Mouse (Mus musculus) midbrain, postnatal 0 days (tissue): ENCODE data around the gene Rps27rt. TPM values are rescaled to one million over a fixed set of nuclear protein-coding genes. Genes with fewer than 3 reads are reported as not detected.
"Not testable (repeated sequence)": the region's sequence is repeated elsewhere in the genome, so short reads cannot be mapped to it uniquely, and the experiment has no call there.

Experiments
- ATAC-seq: fragments of 200-750 bp; cut with Nextera tagmentation; 2 replicates; pipeline ENCODE4 v1.8.0; 2017; ENCODE audit warnings: moderate number of reproducible peaks, mild to moderate bottlenecking, moderate TSS enrichment, moderate library complexity; ENCODE audit not compliant: low FRiP score
- DNase-seq: peaks from one replicate; pipeline ENCODE4 v3.0.0-alpha.2; 2015; ENCODE audit warnings: low spot score
- H3K27ac ChIP-seq: fragments of 300-500 bp; sonication (generic); 2 replicates; pipeline ENCODE4 v1.5.1; 2014; ENCODE audit warnings: low read depth, mild to moderate bottlenecking, low read length, mixed read lengths
- H3K27me3 ChIP-seq: fragments of 300-500 bp; sonication (generic); 2 replicates; pipeline ENCODE4 v1.6.1; 2014; ENCODE audit warnings: low read length, control low read depth, mixed read lengths; ENCODE audit not compliant: insufficient read depth
- H3K36me3 ChIP-seq: fragments of 300-500 bp; sonication (generic); 2 replicates; pipeline ENCODE4 v1.6.1; 2014; ENCODE audit warnings: low read length, control low read depth, mixed read lengths; ENCODE audit not compliant: insufficient read depth
- H3K4me1 ChIP-seq: fragments of 300-500 bp; sonication (generic); 2 replicates; pipeline ENCODE4 v1.6.1; 2014; ENCODE audit warnings: mild to moderate bottlenecking, control low read depth, antibody characterized with exemption, low read length, mixed read lengths; ENCODE audit not compliant: insufficient read depth
- H3K4me2 ChIP-seq: fragments of 300-500 bp; sonication (generic); 2 replicates; pipeline ENCODE4 v1.6.1; 2014; ENCODE audit warnings: low read depth, mild to moderate bottlenecking, low read length, mixed read lengths; ENCODE audit not compliant: poor library complexity, severe bottlenecking
- H3K4me3 ChIP-seq: fragments of 300-500 bp; sonication (generic); 2 replicates; pipeline ENCODE4 v1.5.1; 2014; ENCODE audit warnings: low read depth, mild to moderate bottlenecking, low read length, moderate library complexity
- H3K9ac ChIP-seq: fragments of 300-500 bp; sonication (generic); replicated peaks from 2 replicates; pipeline ENCODE4 v1.6.1; 2014; ENCODE audit warnings: mild to moderate bottlenecking, low read length, moderate library complexity, mixed read lengths; ENCODE audit not compliant: poor library complexity, severe bottlenecking
- H3K9me3 ChIP-seq: fragments of 300-500 bp; sonication (generic); 2 replicates; pipeline ENCODE4 v1.6.1; 2016; ENCODE audit warnings: low read length, control low read depth
- CTCF ChIP-seq: IDR thresholded peaks from 2 replicates; pipeline ENCODE4 v1.5.1; 2016; ENCODE audit warnings: antibody characterized with exemption, mild to moderate bottlenecking
- WGBS: fragments of 180-500 bp; shearing (Covaris S2); extraction: QIAGEN DNeasy Blood & Tissue Kit; methylation state at CpG from one replicate; pipeline ENCODE4 v1.1.7; 2014; 5-methylcytosine and 5-hydroxymethylcytosine counted together
- polyA plus RNA-seq: library from polyadenylated mRNA; unstranded; fragments of >200 nt; fragmentation: Nextera tagmentation; extraction: Ambion mirVana; gene quantifications from 2 replicates; pipeline ENCODE4 v1.2.1, GENCODE M21; 2015
- total RNA-seq: library from RNA; depleted of rRNA; stranded (reverse); fragments of >200 nt; gene quantifications from 2 replicates; pipeline ENCODE4 v1.2.3, GENCODE M21; 2014

Gene Rps27rt
- total and polyA plus RNA-seq, 2 experiments from 2014 or later, result 20.7 to 195 TPM

- Histone ChIP-seq H3K9ac (peak within 1 kb of the TSS; percentile 88), H3K9me3 (no peaks in the 10 kb centered on the region), H3K4me3 (peak within 1 kb of the TSS; percentile 76), H3K27me3 (no peaks in the 10 kb centered on the region; the same call in 1 of the 2 replicates), H3K4me2 (peak within 1 kb of the TSS; percentile 75), H3K4me1 (peaks cover 9% of the 10 kb centered on the region; the same call in 1 of the 2 replicates), H3K36me3 (no peaks in the 10 kb centered on the region), H3K27ac (peak within 1 kb of the TSS; percentile 65)
- under 1% methylated on average over 48 of the region's 86 CpGs for WGBS
- DNase-seq (peak; percentile 78), ATAC-seq (peak; percentile 79)
- TF ChIP-seq CTCF, result peak; percentile 59
These were observed 4.0 kb downstream of the Rps27rt start, which contains the start of gene Osbpl10 for GRCm38 (mm10) chr9:114978281-114979111. Gene Osbpl10, plus strand, starts transcription at chr9:114978569.

GRCm38 (mm10) chr9:114977461-114978280 lies 4.9 kb downstream of the Rps27rt start:
- H3K4me3 ChIP-seq, result peak overlapping the region; percentile 76
- TF ChIP-seq CTCF, result peak; percentile 29
- peaks cover 9% of the 10 kb centered on the region; the same call in 1 of the 2 replicates for H3K4me1 ChIP-seq

GRCm38 (mm10) chr9:114966286-114966685 lies 16.3 kb downstream of the Rps27rt start:
- not testable (repeated sequence) for H3K4me3 ChIP-seq, H3K36me3 ChIP-seq, DNase-seq, H3K9me3 ChIP-seq, H3K4me2 ChIP-seq, H3K27me3 ChIP-seq, H3K9ac ChIP-seq, ATAC-seq, H3K4me1 ChIP-seq, H3K27ac ChIP-seq
- 84% methylated on average over 7 of the region's 7 CpGs for WGBS

More at GRCm38 (mm10) chr9:114977461-114978280, 4.9 kb downstream of the Rps27rt start:
- DNase-seq (peak; percentile 15), ATAC-seq (peak; percentile 63; the same call in 1 of the 2 replicates)
- Histone ChIP-seq H3K9me3 (no peaks in the 10 kb centered on the region), H3K36me3 (no peaks in the 10 kb centered on the region), H3K27ac (peak overlapping the region; percentile 65), H3K27me3 (no peaks in the 10 kb centered on the region; the same call in 1 of the 2 replicates), H3K9ac (peak overlapping the region; percentile 88), H3K4me2 (peak overlapping the region; percentile 75)
- 8% methylated on average over 31 of the region's 31 CpGs for WGBS

- no peak overlapping the region for H3K4me2 ChIP-seq
- WGBS, result 74% methylated on average over 3 of the region's 3 CpGs
- no peaks in the 10 kb centered on the region for H3K4me1 ChIP-seq
- no peaks in the 10 kb centered on the region for H3K27me3 ChIP-seq
- no peak overlapping the region for H3K27ac ChIP-seq
- H3K9ac ChIP-seq, result no peak overlapping the region
- H3K9me3 ChIP-seq, result no peaks in the 10 kb centered on the region
- H3K36me3 ChIP-seq, result no peaks in the 10 kb centered on the region
- TF ChIP-seq CTCF, result no peak
- ATAC-seq, result no peak
- no peak for DNase-seq
- H3K4me3 ChIP-seq, result no peak overlapping the region
These were observed 18.4 kb downstream of the Rps27rt start for GRCm38 (mm10) chr9:114964093-114964492.

DNA sequence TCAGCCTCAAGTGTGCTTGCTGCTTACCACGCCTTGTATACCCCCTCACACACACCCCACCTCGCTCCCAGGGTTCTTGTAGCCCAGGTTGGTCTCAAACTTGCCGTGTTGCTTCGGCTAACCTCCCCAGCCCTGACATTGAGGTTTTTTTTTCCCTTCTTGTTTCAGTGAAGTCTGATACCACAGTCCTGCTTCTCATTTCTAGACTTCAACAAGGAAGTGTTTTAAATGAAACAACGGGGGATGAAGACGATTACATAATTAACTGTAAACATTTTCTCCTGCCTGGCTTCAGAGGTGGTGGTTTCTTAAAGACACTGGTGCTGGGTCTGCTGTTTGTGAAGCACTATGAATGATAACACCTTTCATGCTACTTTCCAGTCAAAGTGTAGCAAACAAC lies 21.7 kb downstream of the Rps27rt start:
- Histone ChIP-seq H3K4me2 (no peak overlapping the region), H3K36me3 (no peaks in the 10 kb centered on the region), H3K9me3 (no peaks in the 10 kb centered on the region), H3K27ac (no peak overlapping the region), H3K4me3 (no peak overlapping the region), H3K9ac (no peak overlapping the region), H3K27me3 (no peaks in the 10 kb centered on the region), H3K4me1 (no peaks in the 10 kb centered on the region)
- TF ChIP-seq CTCF, result no peak
- 91% methylated on average over 6 of the region's 6 CpGs for WGBS
- DNase-seq, result no peak
- ATAC-seq, result no peak
